Mouse (Mus musculus) activated CD4-positive, CD25-positive, alpha-beta regulatory T cell, adult 9 weeks (primary cell): ENCODE measurements around the gene Cnksr1. TPM values are rescaled to one million over a fixed set of nuclear protein-coding genes. Genes with fewer than 3 reads are reported as not detected.

Experiments
- polyA plus RNA-seq: library from polyadenylated mRNA; unstranded; fragments of 100-300 nt; shearing (Covaris generic); gene quantifications from one replicate; pipeline ENCODE4 v1.2.1, GENCODE M21; 2017

Gene Cnksr1
- 0.33 TPM for polyA plus RNA-seq

GRCm38 (mm10) chr4:134238279-134238651 is at the start of gene Cnksr1:
TSS of gene Cnksr1 (minus strand) at chr4:134238399.

GRCm38 (mm10) chr4:134287575-134288025 is 49.4 kb upstream of the Cnksr1 start, which contains the start of gene Pdik1l:
TSS of gene Pdik1l (minus strand) at chr4:134287895.

GRCm38 (mm10) chr4:134253722-134254324 is 15.6 kb upstream of the Cnksr1 start, which contains the start of gene Grrp1:
TSS of gene Grrp1 (minus strand) at chr4:134254106.

GRCm38 (mm10) chr4:134246719-134247258 is 8.6 kb upstream of the Cnksr1 start, which contains the start of gene Gm30191:
TSS of gene Gm30191 (plus strand) at chr4:134246935.

GRCm38 (mm10) chr4:134245148-134245843 is 7.1 kb upstream of the Cnksr1 start, which contains the start of gene Zfp593:
TSS of gene Zfp593 (minus strand) at chr4:134245592.

GRCm38 (mm10) chr4:134243516-134244250 is 5.5 kb upstream of the Cnksr1 start, which contains the start of gene E130218I03Rik:
TSS of gene E130218I03Rik (plus strand) at chr4:134243662.

GRCm38 (mm10) chr4:134227194-134227593 is 11.0 kb downstream of the Cnksr1 start, which contains the start of gene Catsper4:
TSS of gene Catsper4 (minus strand) at chr4:134227383.

GRCm38 (mm10) chr4:134202904-134203303 is 35.3 kb downstream of the Cnksr1 start, which contains the start of gene Gm7534:
TSS of gene Gm7534 (minus strand) at chr4:134203004.

Other genes starting within 250 kb of the Cnksr1 start
- gene Dhdds, start 237.5 kb downstream of the Cnksr1 start, polyA plus RNA-seq: 37.4 TPM
- gene Lin28a, start 219.6 kb downstream of the Cnksr1 start, polyA plus RNA-seq: not detected
- 1.5 TPM for gene Zfp683, start 184.6 kb downstream of the Cnksr1 start, polyA plus RNA-seq
- 15.4 TPM for gene Crybg2, start 177.6 kb downstream of the Cnksr1 start, polyA plus RNA-seq
- gene Cd52, start 143.3 kb downstream of the Cnksr1 start, polyA plus RNA-seq: 3,032 TPM
- gene Ubxn11, start 135.8 kb downstream of the Cnksr1 start, polyA plus RNA-seq: 41.2 TPM
- 1,513 TPM for gene Sh3bgrl3, start 109.6 kb downstream of the Cnksr1 start, polyA plus RNA-seq
- 84.8 TPM for gene Cep85, start 51.3 kb downstream of the Cnksr1 start, polyA plus RNA-seq
- not detected for gene Gm7534, start 35.4 kb downstream of the Cnksr1 start, polyA plus RNA-seq
- gene Catsper4, start 11.0 kb downstream of the Cnksr1 start, polyA plus RNA-seq: not detected
- 9.6 TPM for gene E130218I03Rik, start 5.3 kb upstream of the Cnksr1 start, polyA plus RNA-seq
- 16.6 TPM for gene Zfp593, start 7.2 kb upstream of the Cnksr1 start, polyA plus RNA-seq
- gene Gm30191, start 8.5 kb upstream of the Cnksr1 start, polyA plus RNA-seq: not detected
- not detected for gene Grrp1, start 15.7 kb upstream of the Cnksr1 start, polyA plus RNA-seq
- gene Pdik1l, start 49.5 kb upstream of the Cnksr1 start, polyA plus RNA-seq: 23.7 TPM
- gene Trim63, start 76.7 kb upstream of the Cnksr1 start, polyA plus RNA-seq: not detected
- 0.51 TPM for gene Slc30a2, start 104.8 kb upstream of the Cnksr1 start, polyA plus RNA-seq
- 1.0 TPM for gene Extl1, start 145.5 kb upstream of the Cnksr1 start, polyA plus RNA-seq
- gene Pafah2, start 157.9 kb upstream of the Cnksr1 start, polyA plus RNA-seq: 2.3 TPM
- 107 TPM for gene Stmn1, start 229.9 kb upstream of the Cnksr1 start, polyA plus RNA-seq